Mouse (Mus musculus) kidney, adult 9 months (tissue): ENCODE measurements around the gene Lmod2.

ENCODE experiments used
- DNase-seq: peaks from one replicate; pipeline ENCODE4 v3.0.0; 2022

The Lmod2 gene

GRCm38 (mm10) chr6:24597500-24597899 is at the start of gene Lmod2:
TSS of gene Lmod2 (plus strand) at chr6:24597762.
- no peak for DNase-seq

GRCm38 (mm10) chr6:24549801-24550200 is 47.8 kb upstream of the Lmod2 start:
- no peak for DNase-seq

- DNase-seq = no peak
Measured at GRCm38 (mm10) chr6:24552046-24552445, 45.5 kb upstream of the Lmod2 start.

GRCm38 (mm10) chr6:24554427-24555086 is 43.0 kb upstream of the Lmod2 start:
- no peak for DNase-seq

- DNase-seq = no peak
Measured at GRCm38 (mm10) chr6:24555488-24555887, 42.1 kb upstream of the Lmod2 start.

- no peak for DNase-seq
Measured at GRCm38 (mm10) chr6:24564081-24564480, 33.5 kb upstream of the Lmod2 start.

- DNase-seq = no peak
Measured at GRCm38 (mm10) chr6:24564886-24565285, 32.7 kb upstream of the Lmod2 start.

GRCm38 (mm10) chr6:24568963-24569362 is 28.6 kb upstream of the Lmod2 start:
- DNase-seq = no peak

- no peak for DNase-seq
Measured at GRCm38 (mm10) chr6:24569711-24570110, 27.9 kb upstream of the Lmod2 start.

- no peak for DNase-seq
Measured at GRCm38 (mm10) chr6:24570278-24570677, 27.3 kb upstream of the Lmod2 start.

- peak; percentile 57 for DNase-seq
Measured at GRCm38 (mm10) chr6:24571126-24571525, 26.4 kb upstream of the Lmod2 start.

- DNase-seq = no peak
Measured at GRCm38 (mm10) chr6:24572431-24572830, 25.1 kb upstream of the Lmod2 start.

- DNase-seq = no peak
Measured at GRCm38 (mm10) chr6:24573319-24573718, 24.2 kb upstream of the Lmod2 start.

GRCm38 (mm10) chr6:24583456-24583855 is 14.1 kb upstream of the Lmod2 start:
- no peak for DNase-seq

- no peak for DNase-seq
Measured at GRCm38 (mm10) chr6:24585431-24586310, 11.9 kb upstream of the Lmod2 start.

GRCm38 (mm10) chr6:24586885-24587284 is 10.7 kb upstream of the Lmod2 start:
- peak; percentile 65 for DNase-seq

- DNase-seq = no peak
Measured at GRCm38 (mm10) chr6:24590282-24590681, 7.3 kb upstream of the Lmod2 start.

- DNase-seq = no peak
Measured at GRCm38 (mm10) chr6:24591525-24592218, 5.9 kb upstream of the Lmod2 start.

- DNase-seq = no peak
Measured at GRCm38 (mm10) chr6:24599179-24599578, 1.6 kb downstream of the Lmod2 start.

- DNase-seq = no peak
Measured at GRCm38 (mm10) chr6:24599639-24600038, 2.1 kb downstream of the Lmod2 start.

- no peak for DNase-seq
Measured at GRCm38 (mm10) chr6:24600134-24600533, 2.6 kb downstream of the Lmod2 start.

- DNase-seq = no peak
Measured at GRCm38 (mm10) chr6:24600726-24601125, 3.2 kb downstream of the Lmod2 start.

- DNase-seq = no peak
Measured at GRCm38 (mm10) chr6:24601668-24602067, 4.1 kb downstream of the Lmod2 start.

GRCm38 (mm10) chr6:24602351-24602750 is 4.8 kb downstream of the Lmod2 start:
- DNase-seq = no peak
